ENCODE assay signal across 17 mouse cellular contexts in genomic region chr2:67976488-67976887, GRCm38 (mm10).
"Had no signal": no experiment of that assay in that cellular context is flagged by ENCODE, and none has a peak within 500 bp of the region (broad histone marks: within the 10 kb centered on the region; RNA-seq: fewer than 3 reads in every experiment).

No protein-coding gene starts in this region.

- DNase-seq: kidney, adult 8-10 months; kidney, postnatal 36 days; layer of hippocampus, adult 9-11 months; layer of hippocampus, postnatal 36 days; left cerebral cortex, postnatal 4 days; lung, embryonic 14.5 days; lung, postnatal 10 days; lung, postnatal 4 days; right cerebral cortex, postnatal 4 days; spleen, adult 18-20 months; thymus, adult 2 months; thymus, postnatal 25 days had no signal

- H3K36me3 ChIP-seq: limb, embryonic 13.5 days; liver, embryonic 12.5 days; neural tube, embryonic 15.5 days; stomach, embryonic 15.5 days had no signal

- H3K27me3 ChIP-seq: limb, embryonic 13.5 days; liver, embryonic 12.5 days; megakaryocyte, embryonic 14.5 days; neural tube, embryonic 15.5 days; stomach, embryonic 15.5 days had no signal

- H3K4me3 ChIP-seq: limb, embryonic 13.5 days; liver, embryonic 12.5 days; megakaryocyte, embryonic 14.5 days; neural tube, embryonic 15.5 days; stomach, embryonic 15.5 days had no signal
